Comparison of ENCODE assay signal across 26 mouse cellular contexts in genomic region chr9:57547869-57548268, GRCm38 (mm10). TPM values are rescaled to one million over a fixed set of nuclear protein-coding genes. Genes with fewer than 3 reads are reported as not detected.
DNase-seq lines count a peak whose midpoint lies in the region; ATAC-seq and TF ChIP-seq lines count a peak whose summit lies in the region.
"Had no signal": no experiment of that assay in that cellular context is flagged by ENCODE, and none has a peak within 500 bp of the region (broad histone marks: within the 10 kb centered on the region; RNA-seq: fewer than 3 reads in every experiment).

No protein-coding gene starts in this region.

- no peak for DNase-seq in layer of hippocampus, adult 2 months (ENCODE audit: low spot score in 2 of 2)
- DNase-seq in layer of hippocampus, postnatal 14 days (ENCODE audit: low spot score in 2 of 2), result no peak
- DNase-seq in testis, postnatal 14 days (ENCODE audit: low spot score), result no peak
- peak; percentile 54 for DNase-seq in ZHBTc4 (ENCODE audit: low read depth, low spot score)
- DNase-seq in stomach, postnatal 0 days (ENCODE audit: low spot score), result peak; percentile 47
- DNase-seq in left cerebral cortex, postnatal 36 days (ENCODE audit: low spot score in 2 of 2), result no peak
- DNase-seq: adrenal gland, postnatal 25 days; B cell, adult 2 months; embryo, embryonic 11 days; forebrain, postnatal 0 days; kidney, postnatal 10 days; layer of hippocampus, adult 9-11 months; lung, postnatal 14 days; retina, postnatal 1 day; right cerebral cortex, postnatal 14 days had no signal

- peak overlapping the region; percentile 28; the same call in 1 of the 2 replicates for H3K27ac ChIP-seq in layer of hippocampus, adult 2 months
- peak overlapping the region; percentile 79 for H3K27ac ChIP-seq in testis, adult 2 months (ENCODE audit: control insufficient read depth, insufficient read depth, low read depth, low read length)
- H3K27ac ChIP-seq in stomach, postnatal 0 days (replicated peaks), result peak overlapping the region; percentile 67
- no peak overlapping the region for H3K27ac ChIP-seq in midbrain, embryonic 15.5 days
- H3K27ac ChIP-seq: forebrain, embryonic 12.5 days; heart, embryonic 10.5 days; hindbrain, embryonic 12.5 days; hindbrain, postnatal 0 days; intestine, embryonic 15.5 days; limb, embryonic 12.5 days had no signal

- H3K4me1 ChIP-seq in testis, adult 2 months (ENCODE audit: control insufficient read depth, insufficient read depth, low read length), result peaks cover 17% of the 10 kb centered on the region
- H3K4me1 ChIP-seq in stomach, postnatal 0 days (replicated peaks; ENCODE audit: control insufficient read depth, insufficient read depth), result no peaks in the 10 kb centered on the region; the same call in 1 of the 2 replicates
- peaks cover 10% of the 10 kb centered on the region for H3K4me1 ChIP-seq in midbrain, embryonic 15.5 days

- ATAC-seq in stomach, postnatal 0 days (ENCODE audit: low FRiP score, low TSS enrichment), result no peak; the same call in 1 of the 2 replicates
- no peak for ATAC-seq in midbrain, embryonic 15.5 days (replicated peaks)
- ATAC-seq: forebrain, postnatal 0 days; intestine, embryonic 15.5 days; Patski had no signal

- no peak for TF ChIP-seq EP300 in stomach, postnatal 0 days (optimal IDR thresholded peaks at IDR 0.05)

- no peak overlapping the region for H3K4me2 ChIP-seq in stomach, postnatal 0 days (replicated peaks; ENCODE audit: low read depth)
- H3K4me2 ChIP-seq in midbrain, embryonic 15.5 days, result no peak overlapping the region
- H3K4me2 ChIP-seq: forebrain, embryonic 12.5 days; hindbrain, embryonic 12.5 days; intestine, embryonic 15.5 days; limb, embryonic 12.5 days; midbrain, embryonic 11.5 days had no signal

- TF ChIP-seq POLR2A in testis, adult 2 months (IDR thresholded peaks at IDR 0.05; ENCODE audit: control insufficient read depth, low read depth, low read length), result no peak

- no peaks in the 10 kb centered on the region for H3K27me3 ChIP-seq in testis, adult 2 months (ENCODE audit: control insufficient read depth, insufficient read depth, low read length)
- H3K27me3 ChIP-seq in stomach, postnatal 0 days (ENCODE audit: control insufficient read depth, insufficient read depth, low read length), result no peaks in the 10 kb centered on the region
- H3K27me3 ChIP-seq in midbrain, embryonic 15.5 days (replicated peaks), result no peaks in the 10 kb centered on the region
- H3K27me3 ChIP-seq: forebrain, embryonic 12.5 days; hindbrain, embryonic 12.5 days; intestine, embryonic 15.5 days; limb, embryonic 12.5 days; Patski had no signal

- peaks cover 4% of the 10 kb centered on the region for H3K36me3 ChIP-seq in testis, adult 2 months (ENCODE audit: control insufficient read depth, insufficient read depth, low read length)
- H3K36me3 ChIP-seq in stomach, postnatal 0 days (ENCODE audit: control insufficient read depth, insufficient read depth, low read length), result peaks cover 8% of the 10 kb centered on the region; the same call in 1 of the 2 replicates
- H3K36me3 ChIP-seq in midbrain, embryonic 15.5 days (replicated peaks), result peaks cover 20% of the 10 kb centered on the region

- H3K4me3 ChIP-seq in layer of hippocampus, adult 2 months, result no peak overlapping the region
- H3K4me3 ChIP-seq in testis, adult 2 months (ENCODE audit: control insufficient read depth, low read depth, low read length), result no peak overlapping the region
- no peak overlapping the region for H3K4me3 ChIP-seq in stomach, postnatal 0 days (ENCODE audit: low read depth, low read length)
- H3K4me3 ChIP-seq in midbrain, embryonic 15.5 days, result no peak overlapping the region
- H3K4me3 ChIP-seq: forebrain, embryonic 12.5 days; heart, embryonic 10.5 days; hindbrain, embryonic 12.5 days; intestine, embryonic 15.5 days; limb, embryonic 12.5 days; myocyte had no signal

- intact Hi-C loops in left cerebral cortex, postnatal 36 days (cut with DNase I), result no loop called here

- no peak overlapping the region for H3K9ac ChIP-seq in stomach, postnatal 0 days (ENCODE audit: low read length)
- H3K9ac ChIP-seq in midbrain, embryonic 15.5 days, result no peak overlapping the region
- H3K9ac ChIP-seq: forebrain, embryonic 12.5 days; forebrain, postnatal 0 days; hindbrain, embryonic 12.5 days; intestine, embryonic 15.5 days; limb, embryonic 12.5 days had no signal

- TF ChIP-seq CTCF in layer of hippocampus, adult 2 months (conservative IDR thresholded peaks at IDR 0.05), result no peak
- TF ChIP-seq CTCF in testis, adult 2 months (IDR thresholded peaks at IDR 0.05; ENCODE audit: control insufficient read depth, insufficient read depth, insufficient replicate concordance, low read depth, low read length), result no peak
- TF ChIP-seq CTCF in stomach, postnatal 0 days (IDR thresholded peaks at IDR 0.05; ENCODE audit: low read depth), result no peak

- no peaks in the 10 kb centered on the region for H3K9me3 ChIP-seq in stomach, postnatal 0 days (ENCODE audit: control insufficient read depth, low read length)
- H3K9me3 ChIP-seq in midbrain, embryonic 15.5 days, result no peaks in the 10 kb centered on the region
- H3K9me3 ChIP-seq: forebrain, embryonic 12.5 days; heart, embryonic 10.5 days; hindbrain, embryonic 12.5 days; intestine, embryonic 15.5 days; limb, embryonic 12.5 days had no signal

- 79% methylated on average over 11 of the region's 11 CpGs for WGBS in stomach, postnatal 0 days
- 89% methylated on average over 11 of the region's 11 CpGs for WGBS in midbrain, embryonic 15.5 days

RNA-seq across cellular contexts. Expression of gene Mpi, which starts 4.7 kb away (rescaled TPM):
- 10 to 100 TPM; 72.5 to 77.6 TPM for total RNA-seq in layer of hippocampus, adult 2 months (2021)
- 10 to 100 TPM; 71.3 to 78.8 TPM for total RNA-seq in layer of hippocampus, postnatal 14 days (2021)
- polyA plus RNA-seq in testis, adult 2 months (2012; rRNA removed), result 268 and 282 TPM in 2 replicates
- 24.6 and 26.1 TPM in 2 replicates for polyA plus RNA-seq in stomach, postnatal 0 days (2015; fragmentation: Nextera tagmentation; extraction: Ambion mirVana)
- total RNA-seq in left cerebral cortex, postnatal 36 days (2021), result 10 to 100 TPM; 63.6 to 66.3 TPM
- polyA plus RNA-seq in midbrain, embryonic 15.5 days (2015; fragmentation: Nextera tagmentation; extraction: Ambion mirVana), result 81.2 and 82.9 TPM in 2 replicates

RNA-seq across cellular contexts. Expression of gene Fam219b, which starts 10.5 kb away (rescaled TPM):
- 10 to 100 TPM; 19.9 to 25.7 TPM for total RNA-seq in layer of hippocampus, adult 2 months (2021)
- 10 to 100 TPM; 20.9 to 23.4 TPM for total RNA-seq in layer of hippocampus, postnatal 14 days (2021)
- 2.3 and 2.8 TPM in 2 replicates for polyA plus RNA-seq in testis, adult 2 months (2012; rRNA removed)
- polyA plus RNA-seq in stomach, postnatal 0 days (2015; fragmentation: Nextera tagmentation; extraction: Ambion mirVana), result 12.4 and 13.0 TPM in 2 replicates
- total RNA-seq in left cerebral cortex, postnatal 36 days (2021), result 10 to 100 TPM; 17.3 to 21.5 TPM
- polyA plus RNA-seq in midbrain, embryonic 15.5 days (2015; fragmentation: Nextera tagmentation; extraction: Ambion mirVana), result 27.7 and 28.2 TPM in 2 replicates

RNA-seq across cellular contexts. Expression of gene Scamp2, which starts 12.9 kb away (rescaled TPM):
- total RNA-seq in layer of hippocampus, adult 2 months (2021), result 10 to 100 TPM; 22.5 to 26.3 TPM
- total RNA-seq in layer of hippocampus, postnatal 14 days (2021), result 10 to 100 TPM; 26.6 to 28.0 TPM
- polyA plus RNA-seq in testis, adult 2 months (2012; rRNA removed), result 465 and 495 TPM in 2 replicates
- 102 and 104 TPM in 2 replicates for polyA plus RNA-seq in stomach, postnatal 0 days (2015; fragmentation: Nextera tagmentation; extraction: Ambion mirVana)
- total RNA-seq in left cerebral cortex, postnatal 36 days (2021), result 10 to 100 TPM; 18.2 to 24.2 TPM
- polyA plus RNA-seq in midbrain, embryonic 15.5 days (2015; fragmentation: Nextera tagmentation; extraction: Ambion mirVana), result 49.6 and 50.6 TPM in 2 replicates

RNA-seq across cellular contexts. Expression of gene Cox5a, which starts 26.8 kb away (rescaled TPM):
- 100 to 1,000 TPM; 372 to 376 TPM for total RNA-seq in layer of hippocampus, adult 2 months (2021)
- total RNA-seq in layer of hippocampus, postnatal 14 days (2021), result 100 to 1,000 TPM; 465 to 477 TPM
- 335 and 344 TPM in 2 replicates for polyA plus RNA-seq in testis, adult 2 months (2012; rRNA removed)
- polyA plus RNA-seq in stomach, postnatal 0 days (2015; fragmentation: Nextera tagmentation; extraction: Ambion mirVana), result 991 and 1,062 TPM in 2 replicates
- total RNA-seq in left cerebral cortex, postnatal 36 days (2021), result 100 to 1,000 TPM; 378 to 426 TPM
- polyA plus RNA-seq in midbrain, embryonic 15.5 days (2015; fragmentation: Nextera tagmentation; extraction: Ambion mirVana), result 715 and 767 TPM in 2 replicates

RNA-seq across cellular contexts. Expression of gene Ulk3, which starts 41.4 kb away (rescaled TPM):
- 10 to 100 TPM; 32.7 to 35.4 TPM for total RNA-seq in layer of hippocampus, adult 2 months (2021)
- total RNA-seq in layer of hippocampus, postnatal 14 days (2021), result 10 to 100 TPM; 24.1 to 24.5 TPM
- 9.2 and 9.5 TPM in 2 replicates for polyA plus RNA-seq in testis, adult 2 months (2012; rRNA removed)
- 8.4 and 8.6 TPM in 2 replicates for polyA plus RNA-seq in stomach, postnatal 0 days (2015; fragmentation: Nextera tagmentation; extraction: Ambion mirVana)
- total RNA-seq in left cerebral cortex, postnatal 36 days (2021), result 10 to 100 TPM; 23.9 to 38.5 TPM
- 35.4 and 39.0 TPM in 2 replicates for polyA plus RNA-seq in midbrain, embryonic 15.5 days (2015; fragmentation: Nextera tagmentation; extraction: Ambion mirVana)

Comparison
In these comparisons a context has a peak if more than half of its experiments do, and no peak if none do; other contexts are left out.
1. DNase-seq: peak in ZHBTc4 (single experiment) and stomach, postnatal 0 days (single experiment); none in layer of hippocampus, adult 2 months (0 of 2), layer of hippocampus, postnatal 14 days (0 of 2), testis, postnatal 14 days (single experiment) and left cerebral cortex, postnatal 36 days (0 of 2).